Mouse (Mus musculus) E14TG2a.4 (cell line): ENCODE data around the gene Cdh22.
A peak's percentile ranks its signal among the peaks of the same experiment; 100 is the strongest.

Experiments
- H3K27me3 ChIP-seq: 2 replicates; pipeline ENCODE4 v1.6.1; 2014; ENCODE audit warnings: low read length, control low read depth; ENCODE audit not compliant: insufficient read depth
- H3K36me3 ChIP-seq: 2 replicates; pipeline ENCODE4 v1.6.1; 2014; ENCODE audit warnings: low read length, control low read depth; ENCODE audit not compliant: insufficient read depth
- H3K4me1 ChIP-seq: replicated peaks from 2 replicates; pipeline ENCODE4 v1.6.1; 2014; ENCODE audit warnings: low read depth, low read length, control low read depth
- H3K4me3 ChIP-seq: replicated peaks from 2 replicates; pipeline ENCODE4 v1.5.1; 2014; ENCODE audit warnings: mild to moderate bottlenecking, low read length
- H3K9me3 ChIP-seq: 2 replicates; pipeline ENCODE4 v1.6.1; 2014; ENCODE audit warnings: low read length, control low read depth
- CTCF ChIP-seq: conservative IDR thresholded peaks from 2 replicates; pipeline ENCODE4 v1.5.1; 2014; ENCODE audit warnings: low read length
- NANOG ChIP-seq: IDR thresholded peaks from 2 replicates; pipeline ENCODE4 v1.6.1; 2014; ENCODE audit warnings: borderline replicate concordance, low read length, mixed read lengths
- POU5F1 ChIP-seq: IDR thresholded peaks from 2 replicates; pipeline ENCODE4 v1.6.1; 2014; ENCODE audit warnings: low read length, borderline replicate concordance

Cdh22 gene

DNA sequence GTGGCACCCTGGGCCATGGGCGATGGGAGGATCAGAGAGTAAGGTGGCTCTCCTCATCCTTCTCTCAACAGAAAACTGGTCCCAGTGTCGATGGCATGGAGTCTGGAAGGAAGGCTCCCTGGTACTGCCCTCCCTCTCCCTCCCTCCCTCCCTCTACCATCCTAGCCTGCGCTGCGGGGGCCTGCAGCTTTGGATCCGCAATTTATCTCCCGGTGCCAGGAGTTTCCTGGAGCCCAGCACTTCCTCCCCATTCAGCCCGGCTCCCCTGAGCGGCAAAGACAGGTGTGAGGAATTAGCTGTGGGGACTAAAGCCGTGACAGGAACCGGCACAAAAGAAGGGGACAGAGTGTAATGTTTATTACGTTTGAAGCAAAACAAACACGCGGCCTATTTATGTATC is 7.9 kb upstream of the Cdh22 start:
- 0 out of 2 replicates have a peak, but pooled peaks cover 3% of the 10 kb centered on the region for H3K9me3 ChIP-seq
- TF ChIP-seq NANOG (no peak), CTCF (no peak), POU5F1 (no peak)
- no peaks in the 10 kb centered on the region for H3K36me3 ChIP-seq
- 0 out of 2 replicates have a peak overlapping the region, but pooled peaks have one; percentile 7 for H3K4me3 ChIP-seq
- peaks cover 23% of the 10 kb centered on the region for H3K4me1 ChIP-seq
- peaks cover 77% of the 10 kb centered on the region for H3K27me3 ChIP-seq

DNA sequence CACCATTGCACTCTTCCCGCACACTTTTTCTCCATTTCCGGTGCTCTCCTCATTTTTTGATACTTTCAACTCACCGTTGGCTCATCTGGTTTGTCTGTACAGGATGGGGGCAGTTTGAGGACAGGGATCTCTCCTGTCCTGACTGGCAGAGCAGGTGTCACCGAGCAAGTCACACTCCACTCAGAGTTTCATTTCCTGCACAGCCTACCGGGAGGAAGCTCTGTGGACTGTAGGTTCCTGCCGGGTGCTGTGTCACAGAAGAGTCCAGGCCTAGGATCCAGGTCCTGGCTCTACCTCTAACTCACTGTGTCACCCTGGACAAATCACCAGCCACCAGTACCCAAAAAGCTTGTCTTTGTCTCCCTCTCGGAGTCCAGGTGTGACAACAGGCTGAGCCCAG is 7.1 kb upstream of the Cdh22 start:
- Histone ChIP-seq H3K36me3 (no peaks in the 10 kb centered on the region), H3K9me3 (0 out of 2 replicates have a peak, but pooled peaks cover 3% of the 10 kb centered on the region), H3K4me3 (no peak overlapping the region), H3K27me3 (peaks cover 82% of the 10 kb centered on the region), H3K4me1 (peaks cover 16% of the 10 kb centered on the region)
- TF ChIP-seq NANOG = no peak
- no peak for TF ChIP-seq CTCF
- no peak for TF ChIP-seq POU5F1

DNA sequence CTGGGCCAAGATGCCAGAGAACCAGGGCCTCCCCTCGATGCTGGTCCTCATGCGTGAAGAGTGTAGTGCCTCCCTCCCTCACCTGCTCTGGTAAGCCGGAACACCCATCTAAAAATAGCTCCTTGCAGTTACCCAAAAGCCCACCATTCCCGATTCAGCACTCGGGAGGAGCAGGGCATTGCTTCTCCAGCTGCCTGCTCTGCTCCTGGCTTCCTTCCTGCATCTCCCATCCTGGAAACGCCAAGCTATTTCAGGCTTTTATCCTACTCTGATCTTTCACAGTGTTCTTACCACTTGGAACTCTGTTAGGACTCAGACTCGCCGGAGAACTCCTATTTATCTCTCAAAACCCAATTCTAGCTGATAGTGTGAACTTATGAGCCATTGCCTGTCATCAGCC is 5.7 kb upstream of the Cdh22 start:
- Histone ChIP-seq H3K27me3 (peaks cover 91% of the 10 kb centered on the region), H3K36me3 (no peaks in the 10 kb centered on the region), H3K4me1 (peaks cover 17% of the 10 kb centered on the region), H3K4me3 (no peak overlapping the region), H3K9me3 (0 out of 2 replicates have a peak, but pooled peaks cover 3% of the 10 kb centered on the region)
- TF ChIP-seq POU5F1 (no peak), CTCF (no peak), NANOG (no peak)

DNA sequence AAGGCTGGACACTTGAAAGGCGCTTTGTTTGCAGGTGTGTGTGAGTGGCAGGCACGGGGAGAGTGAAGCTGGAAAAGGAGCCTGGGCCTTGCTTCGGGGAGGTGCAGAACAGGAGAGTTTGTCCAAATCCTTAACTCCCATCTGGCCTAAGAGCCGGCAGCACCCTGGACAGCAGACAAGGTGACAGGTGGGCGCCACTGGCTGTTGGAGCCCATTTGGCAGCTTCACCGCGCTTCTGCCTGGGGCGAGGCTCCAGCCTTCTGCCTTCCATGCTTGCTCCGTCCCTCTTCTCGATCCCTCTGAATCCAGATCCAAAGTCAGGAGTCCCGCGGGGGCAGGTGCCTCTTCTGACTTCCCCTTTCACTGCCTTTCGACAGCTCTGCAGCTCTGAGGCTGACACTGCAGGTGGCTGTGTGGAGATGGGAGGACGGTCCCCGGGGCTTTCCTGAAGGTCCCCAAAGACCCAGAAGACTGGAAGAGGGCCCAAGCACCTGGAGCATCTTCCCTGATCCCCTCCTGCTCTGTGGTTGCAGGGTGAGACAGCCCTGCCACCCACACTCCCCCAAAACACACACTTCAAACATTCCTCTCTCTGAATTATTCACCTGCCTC is 5.0 kb upstream of the Cdh22 start:
- peaks cover 23% of the 10 kb centered on the region for H3K4me1 ChIP-seq
- TF ChIP-seq CTCF (no peak), POU5F1 (no peak), NANOG (no peak)
- H3K9me3 ChIP-seq = no peaks in the 10 kb centered on the region
- H3K4me3 ChIP-seq = no peak overlapping the region
- H3K36me3 ChIP-seq = no peaks in the 10 kb centered on the region
- peaks cover 92% of the 10 kb centered on the region for H3K27me3 ChIP-seq

DNA sequence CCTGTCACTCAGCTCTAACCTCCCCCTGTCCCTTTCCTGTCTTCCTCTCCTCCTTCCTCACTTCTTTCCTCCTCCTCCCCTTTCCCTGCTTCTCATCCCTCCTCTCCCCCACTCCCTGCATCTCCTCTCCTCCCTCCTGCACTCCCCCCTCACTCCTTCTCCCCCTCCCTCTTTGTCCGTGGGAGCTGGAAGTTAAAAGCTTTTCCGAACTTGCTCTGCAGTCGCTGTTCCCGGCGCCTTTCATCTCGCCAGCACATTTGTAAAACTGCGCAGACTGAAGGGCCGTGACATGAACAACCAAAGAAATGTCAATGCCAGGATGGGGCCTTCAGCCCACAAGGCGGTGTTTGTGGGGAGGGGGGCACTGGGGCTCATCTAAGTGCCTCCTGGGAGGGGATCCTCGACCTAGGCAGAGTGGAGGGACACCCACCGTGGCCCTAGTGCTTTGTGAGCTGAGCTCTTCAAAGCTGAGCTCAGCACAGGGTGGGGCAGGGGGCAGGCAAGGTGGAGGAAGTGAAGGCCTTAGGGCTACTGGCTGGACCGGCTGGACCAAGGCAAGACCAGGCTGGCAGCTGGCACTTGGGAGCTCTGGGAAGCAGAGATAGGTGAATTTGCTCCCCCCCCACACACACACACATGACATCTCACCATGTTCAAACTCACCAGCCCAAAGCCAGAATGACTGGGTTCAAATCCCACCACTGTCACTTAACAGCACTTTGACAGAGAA is 3.9 kb upstream of the Cdh22 start:
- Histone ChIP-seq H3K9me3 (no peaks in the 10 kb centered on the region), H3K36me3 (no peaks in the 10 kb centered on the region), H3K4me3 (no peak overlapping the region), H3K27me3 (peaks cover 94% of the 10 kb centered on the region), H3K4me1 (peaks cover 24% of the 10 kb centered on the region)
- TF ChIP-seq CTCF (no peak), POU5F1 (no peak), NANOG (no peak)

DNA sequence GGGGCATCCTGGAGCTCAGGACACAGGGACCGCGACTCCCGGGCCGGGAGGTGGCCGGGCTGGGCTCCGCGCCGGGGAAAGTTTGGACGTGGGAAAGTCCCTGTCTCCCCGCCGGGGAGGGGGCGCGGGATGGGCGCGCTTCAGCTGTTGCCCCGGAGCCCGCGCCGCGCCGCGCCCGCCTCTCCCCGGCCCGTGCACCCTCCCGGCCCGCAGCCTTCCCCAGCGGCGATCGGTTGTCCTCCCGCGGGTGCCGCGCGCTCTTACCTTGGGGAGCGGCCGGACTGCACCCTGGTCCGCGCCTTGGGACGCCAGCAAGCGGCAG is 401 bp downstream of the Cdh22 start:
- Histone ChIP-seq H3K36me3 (no peaks in the 10 kb centered on the region), H3K4me1 (peaks cover 15% of the 10 kb centered on the region), H3K27me3 (peaks cover 94% of the 10 kb centered on the region), H3K4me3 (peak overlapping the region; percentile 81), H3K9me3 (no peaks in the 10 kb centered on the region)
- TF ChIP-seq CTCF (no peak), NANOG (no peak), POU5F1 (no peak)

DNA sequence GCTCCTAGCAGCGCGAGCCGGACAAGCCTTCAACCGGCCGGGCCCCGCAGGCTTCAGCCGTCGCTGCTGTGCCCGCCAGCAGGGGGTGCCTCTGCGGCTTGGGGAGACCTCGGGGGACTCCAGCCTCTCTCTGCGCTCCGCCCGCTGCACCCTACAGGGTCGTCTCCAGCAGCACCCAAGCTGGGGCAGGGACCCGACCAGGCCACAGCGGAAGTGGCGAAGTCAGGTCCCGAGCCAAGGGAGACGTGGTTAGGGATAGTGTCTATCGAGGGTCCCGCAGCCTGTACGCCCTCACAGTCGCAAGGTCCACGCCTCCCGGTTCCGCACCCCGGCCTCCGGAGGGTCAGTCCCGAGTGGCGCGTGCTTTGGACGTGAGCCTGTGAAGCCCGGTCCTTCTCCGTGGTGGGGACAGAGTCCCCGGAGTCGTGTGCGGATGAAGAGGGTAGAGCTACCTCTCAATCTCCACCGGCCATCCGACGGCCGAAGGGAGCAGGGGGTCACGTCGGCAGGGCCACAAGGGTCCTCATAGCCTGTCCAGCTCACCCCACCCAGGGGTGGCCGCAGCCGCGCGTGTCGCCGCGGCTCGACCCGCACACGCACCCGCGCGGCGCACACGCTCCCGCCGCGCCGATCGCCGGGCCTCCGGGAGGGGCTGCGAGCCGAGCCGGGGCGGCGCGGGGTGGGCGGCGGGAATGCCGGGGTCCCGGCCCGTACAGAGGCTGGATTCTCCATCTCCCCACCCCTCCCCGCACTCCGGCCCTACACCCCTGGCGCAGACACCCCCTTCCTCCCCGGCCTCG is 962 bp downstream of the Cdh22 start:
- no peak for TF ChIP-seq POU5F1
- TF ChIP-seq NANOG = no peak
- no peak for TF ChIP-seq CTCF
- no peaks in the 10 kb centered on the region for H3K36me3 ChIP-seq
- peaks cover 92% of the 10 kb centered on the region for H3K27me3 ChIP-seq
- H3K9me3 ChIP-seq = no peaks in the 10 kb centered on the region
- H3K4me3 ChIP-seq = peak overlapping the region; percentile 81
- H3K4me1 ChIP-seq = peaks cover 15% of the 10 kb centered on the region

DNA sequence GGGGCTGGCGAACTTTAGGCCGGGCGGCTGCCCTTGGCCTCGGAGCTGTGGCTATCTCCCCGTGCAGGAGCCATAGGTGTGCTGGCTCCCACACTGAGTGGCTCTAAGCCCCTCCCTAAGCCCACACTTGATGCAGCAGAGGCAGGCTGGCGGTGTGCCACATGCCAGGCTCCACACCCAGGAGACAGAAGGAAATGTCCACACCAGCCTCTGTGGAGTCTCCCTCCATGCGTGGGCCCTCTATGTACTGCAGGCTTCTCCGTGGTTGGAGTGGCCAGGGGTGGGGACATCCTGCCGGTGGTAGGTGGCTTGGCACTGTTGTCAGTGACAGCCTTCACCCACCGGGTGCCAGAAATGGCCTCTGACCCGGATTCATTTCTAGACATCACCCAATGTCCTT is 5.6 kb downstream of the Cdh22 start:
- Histone ChIP-seq H3K36me3 (no peaks in the 10 kb centered on the region), H3K4me3 (no peak overlapping the region), H3K4me1 (peaks cover 14% of the 10 kb centered on the region), H3K27me3 (peaks cover 86% of the 10 kb centered on the region), H3K9me3 (no peaks in the 10 kb centered on the region)
- no peak for TF ChIP-seq CTCF
- no peak for TF ChIP-seq POU5F1
- no peak for TF ChIP-seq NANOG
